Mouse (Mus musculus): ENCODE measurements around the gene Rbms3. TPM values are rescaled to one million over a fixed set of nuclear protein-coding genes. Genes with fewer than 3 reads are reported as not detected.

The Rbms3 gene
- total and polyA plus RNA-seq, 3 experiments = not detected

- Histone ChIP-seq H3K4me2 (ENCODE audit: insufficient read depth, low read depth, poor library complexity, severe bottlenecking) (no peak overlapping the region), H3K79me2 (replicated peaks; ENCODE audit: control insufficient read depth, extremely low read depth, insufficient read depth, poor library complexity, severe bottlenecking) (no peaks in the 10 kb centered on the region), H3K4me1 (ENCODE audit: control insufficient read depth in 1 of 2, insufficient read depth in 2 of 2) (no peaks in the 10 kb centered on the region), H3K9me3 (replicated peaks; ENCODE audit: low read length) (peaks cover 62% of the 10 kb centered on the region), H3K27me3 (replicated peaks) (no peaks in the 10 kb centered on the region), H3K4me3 (replicated peaks in 1 of 3; ENCODE audit: low read depth in 2 of 3, low read length in 2 of 3, poor library complexity in 1 of 3) (no peak overlapping the region), H3K9ac (ENCODE audit: insufficient read depth, low read depth) (no peak overlapping the region), H3K27ac (ENCODE audit: insufficient read depth, low read depth) (no peak overlapping the region), H3K36me3 (replicated peaks in 1 of 2; ENCODE audit: control insufficient read depth in 1 of 2, insufficient read depth in 1 of 2, low read length in 1 of 2) (no peaks in the 10 kb centered on the region)
- DNase-seq (ENCODE audit: extremely low read depth) = no peak
- in situ Hi-C loops (cut with MboI; ENCODE audit: low pct_ligation_motif_present, low pct_unique_long_range_greater_than_20kb, low sequenced_read_pairs) = no loop called here
- dilution Hi-C loops (cut with MboI; ENCODE audit: extremely low pct_ligation_motif_present, extremely low pct_unique_long_range_greater_than_20kb, low sequenced_read_pairs) = no loop called here
- TF ChIP-seq ZC3H11A (IDR thresholded peaks at IDR 0.05; ENCODE audit: low read depth, low read length) (no peak), SMC3 (IDR thresholded peaks at IDR 0.05; ENCODE audit: low read depth, low read length) (no peak), TCF12 (IDR thresholded peaks at IDR 0.05; ENCODE audit: low read depth, low read length) (no peak), HCFC1 (IDR thresholded peaks at IDR 0.05; ENCODE audit: low read depth, low read length) (no peak), SIN3A (IDR thresholded peaks at IDR 0.05; ENCODE audit: low read length) (no peak), ELF1 (IDR thresholded peaks at IDR 0.05; ENCODE audit: low read depth, low read length) (no peak), BHLHE40 (IDR thresholded peaks at IDR 0.05; ENCODE audit: low read depth, low read length) (no peak), USF2 (conservative IDR thresholded peaks at IDR 0.05; ENCODE audit: low read depth, low read length) (no peak)
Measured at GRCm38 (mm10) chr9:116977428-116977827, 652.3 kb downstream of the Rbms3 start.

- TF ChIP-seq ETS1 (conservative IDR thresholded peaks at IDR 0.05; ENCODE audit: low read depth, low read length) (no peak), MAFK (IDR thresholded peaks at IDR 0.05; ENCODE audit: insufficient replicate concordance, low read length) (no peak), MXI1 (IDR thresholded peaks at IDR 0.05; ENCODE audit: low read depth, low read length) (no peak), POLR2AphosphoS2 (IDR thresholded peaks at IDR 0.05; ENCODE audit: low read depth, low read length) (no peak), ZC3H11A (IDR thresholded peaks at IDR 0.05; ENCODE audit: low read depth, low read length) (no peak), GABPA (IDR thresholded peaks at IDR 0.05; ENCODE audit: insufficient replicate concordance, low read depth, low read length) (no peak), ZMIZ1 (IDR thresholded peaks at IDR 0.05; ENCODE audit: low read depth, low read length) (no peak), MYC (IDR thresholded peaks at IDR 0.05; ENCODE audit: low read depth, low read length) (no peak), SMC3 (IDR thresholded peaks at IDR 0.05; ENCODE audit: low read depth, low read length) (no peak), CHD2 (IDR thresholded peaks at IDR 0.05; ENCODE audit: low read length) (no peak), ZKSCAN1 (IDR thresholded peaks at IDR 0.05; ENCODE audit: borderline replicate concordance, low read depth, low read length) (no peak), CTCF (conservative IDR thresholded peaks at IDR 0.05 in 1 of 2, IDR thresholded peaks at IDR 0.05 in 1 of 2; ENCODE audit: low read depth in 2 of 2, low read length in 2 of 2) (no peak), BHLHE40 (IDR thresholded peaks at IDR 0.05; ENCODE audit: low read depth, low read length) (no peak), PAX5 (IDR thresholded peaks at IDR 0.05; ENCODE audit: low read length) (no peak), USF2 (conservative IDR thresholded peaks at IDR 0.05; ENCODE audit: low read depth, low read length) (no peak)
- Histone ChIP-seq H3K9me3 (replicated peaks; ENCODE audit: low read length) (peaks cover 68% of the 10 kb centered on the region), H3K36me3 (replicated peaks in 1 of 2; ENCODE audit: control insufficient read depth in 1 of 2, insufficient read depth in 1 of 2, low read length in 1 of 2) (no peaks in the 10 kb centered on the region), H3K9ac (ENCODE audit: insufficient read depth, low read depth) (no peak overlapping the region), H3K27me3 (replicated peaks) (no peaks in the 10 kb centered on the region), H3K4me1 (ENCODE audit: control insufficient read depth in 1 of 2, insufficient read depth in 2 of 2) (no peaks in the 10 kb centered on the region), H3K4me2 (ENCODE audit: insufficient read depth, low read depth, poor library complexity, severe bottlenecking) (no peak overlapping the region), H3K79me2 (replicated peaks; ENCODE audit: control insufficient read depth, extremely low read depth, insufficient read depth, poor library complexity, severe bottlenecking) (no peaks in the 10 kb centered on the region), H3K4me3 (replicated peaks in 1 of 3; ENCODE audit: low read depth in 2 of 3, low read length in 2 of 3, poor library complexity in 1 of 3) (no peak overlapping the region), H3K27ac (ENCODE audit: insufficient read depth, low read depth) (no peak overlapping the region)
- in situ Hi-C loops (cut with MboI; ENCODE audit: low pct_ligation_motif_present, low pct_unique_long_range_greater_than_20kb, low sequenced_read_pairs) (no loop called here), dilution Hi-C loops (cut with MboI; ENCODE audit: extremely low pct_ligation_motif_present, extremely low pct_unique_long_range_greater_than_20kb, low sequenced_read_pairs) (no loop called here)
- no peak for DNase-seq (ENCODE audit: extremely low read depth)
Measured at GRCm38 (mm10) chr9:116976575-116977408, 652.9 kb downstream of the Rbms3 start.
